Mouse (Mus musculus): ENCODE data around the gene Cldn4.
"Not testable (repeated sequence)": the region's sequence is repeated elsewhere in the genome, so short reads cannot be mapped to it uniquely, and the experiment has no call there.

Cldn4 gene

GRCm38 (mm10) chr5:134963546-134963945, 16.8 kb upstream of the Cldn4 start:
- peak; percentile 55 for DNase-seq (ENCODE audit: low spot score)

DNA sequence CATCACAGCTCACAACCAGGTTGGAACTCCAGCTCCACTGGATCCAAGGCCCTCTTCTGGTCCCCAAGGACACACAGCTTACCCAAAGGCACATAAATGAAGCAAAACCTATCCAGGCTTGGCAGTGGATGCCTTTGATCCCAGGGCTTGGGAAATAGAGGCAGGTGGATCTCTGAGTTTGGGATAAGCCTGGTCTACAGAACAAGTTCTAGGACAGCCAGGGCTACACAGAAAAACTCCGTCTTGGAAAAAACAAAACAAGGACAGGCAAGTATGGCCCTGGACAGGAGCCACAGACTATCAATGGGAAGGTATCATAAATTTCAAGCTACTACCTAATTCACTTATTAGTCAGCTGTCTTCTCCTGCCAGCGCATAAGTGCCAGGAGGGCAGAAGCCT, 14.8 kb upstream of the Cldn4 start:
- DNase-seq (ENCODE audit: low spot score) = no peak

DNA sequence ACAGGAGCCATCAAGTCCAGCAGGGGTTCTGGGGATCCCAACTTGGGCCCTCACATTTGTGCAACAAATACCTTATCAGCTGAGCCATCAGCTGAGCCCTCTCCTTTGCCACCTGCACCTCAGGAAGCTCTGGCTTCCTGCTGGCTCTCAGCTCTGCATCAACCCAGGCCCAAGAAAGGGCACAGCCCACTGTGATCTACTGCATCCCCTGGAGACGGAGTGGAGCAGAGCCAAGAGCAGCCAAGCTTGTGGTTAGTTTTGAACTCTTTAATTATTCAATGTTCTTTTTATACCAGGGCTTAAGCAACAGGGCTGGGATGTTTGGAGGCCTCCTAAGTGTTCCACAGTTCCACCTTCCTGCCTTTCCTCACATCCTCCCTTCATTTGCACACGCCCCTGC, 13.7 kb upstream of the Cldn4 start:
- DNase-seq (ENCODE audit: low spot score) = no peak

DNA sequence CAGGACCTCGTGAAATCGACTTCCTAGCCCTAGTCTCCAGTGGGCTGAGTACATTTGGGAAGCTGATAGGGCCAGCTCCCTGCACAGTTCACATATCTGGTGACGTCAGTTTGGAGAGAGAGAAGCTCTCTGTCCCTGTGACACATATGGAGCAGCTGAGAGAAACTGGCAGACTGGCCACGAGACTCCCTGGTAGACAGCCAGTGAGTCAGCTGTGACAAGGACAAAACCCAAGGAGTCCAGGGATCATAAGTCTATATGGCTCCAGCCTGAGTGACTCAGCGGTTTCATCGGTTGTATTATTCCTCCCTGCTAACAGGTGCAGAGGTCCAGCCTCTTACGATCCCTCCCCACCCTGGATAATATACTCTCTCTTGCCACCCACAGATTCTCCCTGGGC, 12.4 kb upstream of the Cldn4 start:
- no peak for DNase-seq (ENCODE audit: low spot score)

- DNase-seq (ENCODE audit: low spot score) = no peak
Observed at GRCm38 (mm10) chr5:134955491-134955890, 8.8 kb upstream of the Cldn4 start.

DNA sequence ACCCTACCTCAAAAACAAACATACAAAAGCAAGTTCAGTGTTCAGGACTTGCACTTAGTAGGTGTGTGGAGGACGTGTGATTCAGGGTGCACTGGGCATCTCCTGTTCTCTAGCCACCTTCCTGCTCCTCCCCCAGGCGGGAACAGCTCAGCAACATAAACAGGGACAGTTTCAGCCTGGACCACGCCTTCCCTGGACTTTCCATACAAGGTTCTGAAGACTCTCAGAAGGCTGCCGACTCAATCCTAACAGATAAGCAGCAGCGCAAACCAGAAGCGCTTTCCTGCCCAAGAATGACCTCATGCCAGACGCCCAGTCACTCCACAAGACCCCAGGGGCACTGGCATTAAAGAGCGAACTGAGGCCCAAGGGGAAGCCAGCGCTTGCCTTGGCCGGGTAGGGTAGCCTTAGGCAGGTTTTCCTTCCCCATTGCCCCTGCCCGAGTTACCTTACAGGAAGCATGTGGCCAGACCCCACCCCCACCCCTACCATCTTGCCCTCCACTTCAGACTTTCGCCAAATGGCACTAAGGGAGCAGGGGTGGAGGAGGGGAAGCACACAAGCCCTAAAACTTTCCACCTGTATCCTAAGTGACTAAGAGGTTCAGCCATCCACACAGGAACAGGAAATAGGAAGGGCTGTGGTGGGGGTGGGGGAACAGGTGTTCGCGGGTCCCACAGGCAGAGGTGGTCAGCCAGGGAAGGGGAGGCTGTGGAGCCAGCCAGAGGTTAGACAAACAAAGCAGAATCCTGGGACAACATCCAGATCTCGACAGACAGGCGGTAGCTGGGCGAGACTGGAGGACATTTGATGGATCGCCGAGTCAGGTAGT, 4.5 kb upstream of the Cldn4 start:
- peak; percentile 64 for DNase-seq (ENCODE audit: low spot score)

GRCm38 (mm10) chr5:134948085-134948439, 1.3 kb upstream of the Cldn4 start:
- no peak for DNase-seq (ENCODE audit: low spot score)

- DNase-seq (ENCODE audit: low spot score) = no peak
Observed at GRCm38 (mm10) chr5:134947420-134948084, 818 bp upstream of the Cldn4 start.

DNA sequence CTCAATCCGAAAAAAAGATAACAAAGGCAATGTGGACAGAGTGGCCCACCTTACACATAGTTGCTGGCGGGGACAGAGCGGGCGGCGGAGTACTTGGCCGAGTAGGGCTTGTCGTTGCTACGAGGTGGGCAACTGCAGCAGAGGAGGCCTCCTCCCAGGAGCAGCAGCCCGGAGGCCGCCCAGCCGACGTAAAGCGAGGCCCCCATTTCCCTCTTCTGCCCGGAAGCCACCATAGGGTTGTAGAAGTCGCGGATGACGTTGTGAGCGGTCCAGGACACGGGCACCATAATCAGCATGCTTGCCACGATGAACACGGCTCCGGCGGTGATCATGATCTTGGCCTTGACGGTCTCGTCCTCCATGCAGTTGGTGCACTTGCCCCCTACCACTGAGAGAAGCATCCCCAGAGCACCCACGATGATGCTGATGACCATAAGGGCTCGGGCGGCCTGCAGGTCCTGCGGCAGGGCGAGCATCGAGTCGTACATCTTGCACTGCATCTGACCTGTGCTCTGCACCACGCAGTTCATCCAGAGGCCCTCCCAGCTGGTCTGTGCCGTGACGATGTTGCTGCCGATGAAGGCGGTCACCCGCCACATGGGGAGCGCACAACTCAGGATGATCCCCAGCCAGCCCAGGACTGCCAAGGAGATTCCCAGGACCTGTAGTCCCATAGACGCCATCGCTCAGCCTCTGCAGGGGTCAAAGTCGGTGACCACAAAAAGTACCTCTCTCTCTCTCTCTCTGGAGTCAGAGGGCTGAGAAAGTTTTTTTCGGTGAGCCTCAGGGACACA, 474 bp downstream of the Cldn4 start:
- DNase-seq (ENCODE audit: low spot score) = no peak

- DNase-seq (ENCODE audit: low spot score) = no peak
Observed at GRCm38 (mm10) chr5:134945266-134945959, 1.3 kb downstream of the Cldn4 start.

GRCm38 (mm10) chr5:134944179-134944578, 2.6 kb downstream of the Cldn4 start:
- DNase-seq (ENCODE audit: low spot score) = no peak

- DNase-seq (ENCODE audit: low spot score) = no peak
Observed at GRCm38 (mm10) chr5:134942740-134943139, 4.0 kb downstream of the Cldn4 start.

GRCm38 (mm10) chr5:134941472-134942209, 5.1 kb downstream of the Cldn4 start:
- DNase-seq (ENCODE audit: low spot score) = peak; percentile 85

DNA sequence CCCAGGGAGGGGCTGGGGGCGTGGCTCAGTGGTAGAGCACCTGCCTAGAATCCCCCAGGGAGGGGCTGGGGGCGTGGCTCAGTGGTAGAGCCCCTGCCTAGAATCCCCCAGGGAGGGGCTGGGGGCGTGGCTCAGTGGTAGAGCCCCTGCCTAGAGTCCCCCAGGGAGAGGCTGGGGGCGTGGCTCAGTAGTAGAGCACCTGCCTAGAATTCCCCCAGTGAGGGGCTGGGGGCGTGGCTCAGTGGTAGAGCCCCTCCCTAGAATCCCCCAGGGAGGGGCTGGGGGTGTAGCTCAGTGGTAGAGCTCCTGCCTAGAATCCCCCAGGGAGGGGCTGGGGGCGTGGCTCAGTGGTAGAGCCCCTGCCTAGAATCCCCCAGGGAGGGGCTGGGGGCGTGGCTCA, 7.2 kb downstream of the Cldn4 start:
- DNase-seq (ENCODE audit: low spot score) = not testable (repeated sequence)

DNA sequence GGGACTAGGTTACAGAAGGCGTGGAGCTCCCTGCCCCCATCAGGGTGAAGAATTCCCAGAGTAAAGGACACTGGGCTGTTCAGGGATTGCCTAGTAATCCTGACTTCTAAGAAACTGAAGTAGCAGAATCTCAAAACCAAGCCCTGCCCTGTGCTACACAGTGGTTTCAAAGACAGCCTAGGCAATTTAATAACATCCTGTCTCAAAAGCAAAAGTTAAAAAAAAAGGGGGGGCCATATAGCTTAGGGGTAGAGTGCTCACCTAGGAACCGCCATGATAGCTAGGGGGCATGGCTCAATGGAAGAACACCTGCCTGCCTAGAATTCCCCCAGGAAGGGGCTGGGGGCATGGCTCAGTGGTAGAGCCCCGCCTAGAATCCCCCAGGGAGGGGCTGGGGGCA, 7.7 kb downstream of the Cldn4 start:
- no peak for DNase-seq (ENCODE audit: low spot score)

- DNase-seq (ENCODE audit: low spot score) = peak; percentile 78
Observed at GRCm38 (mm10) chr5:134936626-134937185, 10.0 kb downstream of the Cldn4 start.

- no peak for DNase-seq (ENCODE audit: low spot score)
Observed at GRCm38 (mm10) chr5:134936051-134936450, 10.7 kb downstream of the Cldn4 start.

DNA sequence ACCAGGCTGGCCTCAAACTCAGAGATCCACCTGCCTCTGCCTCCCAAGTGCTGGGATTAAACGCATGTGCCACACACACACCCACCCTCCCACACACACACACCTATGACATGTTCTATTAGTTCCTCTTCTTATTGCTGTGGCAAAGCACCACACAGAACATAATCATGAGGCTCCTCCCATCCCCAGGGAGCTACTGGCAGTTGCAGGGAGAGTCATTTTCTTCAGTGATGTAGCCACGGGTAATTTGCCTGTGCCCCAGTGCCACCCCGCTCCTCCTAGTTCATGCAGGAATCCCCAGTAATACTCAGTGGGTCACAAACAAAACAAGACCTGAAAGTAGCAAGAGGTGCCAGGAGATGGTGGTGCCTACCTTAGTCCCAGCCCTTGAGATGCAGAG, 12.1 kb downstream of the Cldn4 start:
- DNase-seq (ENCODE audit: low spot score) = no peak

- not testable (repeated sequence) for DNase-seq (ENCODE audit: low spot score)
Observed at GRCm38 (mm10) chr5:134933686-134934085, 13.0 kb downstream of the Cldn4 start.

DNA sequence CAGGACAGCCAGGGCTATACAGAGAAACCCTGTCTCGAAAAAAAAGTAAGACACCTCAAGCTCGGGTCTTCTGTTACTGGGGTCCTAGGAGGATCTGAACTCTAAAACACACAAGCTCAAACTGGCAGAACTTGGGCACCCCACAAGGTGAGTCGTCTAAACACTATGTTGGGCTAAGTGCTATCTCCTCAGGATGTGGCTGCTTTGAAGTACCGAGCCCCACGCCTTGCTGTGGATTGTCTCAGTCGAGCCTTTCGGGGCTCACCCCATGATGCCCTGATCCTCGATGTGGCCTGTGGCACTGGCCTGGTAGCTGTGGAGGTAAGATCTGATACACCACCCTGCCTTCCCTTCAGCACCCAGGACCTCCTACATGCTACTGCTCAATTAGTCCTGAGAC, 13.5 kb downstream of the Cldn4 start:
- DNase-seq (ENCODE audit: low spot score) = no peak

DNA sequence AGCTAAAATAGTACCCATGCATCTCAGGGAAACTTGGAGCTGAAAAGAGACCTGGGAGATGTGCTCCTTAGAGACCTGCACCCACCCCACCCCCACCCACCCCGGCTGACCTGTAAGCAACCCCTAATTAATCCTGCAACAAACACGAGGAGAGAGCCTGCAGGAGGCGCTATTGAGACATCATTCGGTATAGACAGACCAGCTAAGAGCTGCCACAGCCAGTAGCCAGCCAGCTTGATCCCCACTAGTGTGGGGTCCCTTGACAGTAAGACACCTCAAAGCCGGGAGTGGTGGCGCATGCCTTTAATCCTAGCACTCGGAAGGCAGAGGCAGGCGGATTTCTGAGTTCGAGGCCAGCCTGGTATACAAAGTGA, 13.8 kb downstream of the Cldn4 start:
- DNase-seq (ENCODE audit: low spot score) = peak; percentile 76
